Mouse (Mus musculus) hindbrain, embryonic 14.5 days (tissue): Measurements from ENCODE around the gene Thsd7b. TPM values are rescaled to one million over a fixed set of nuclear protein-coding genes. Genes with fewer than 3 reads are reported as not detected.
A peak's percentile ranks its signal among the peaks of the same experiment; 100 is the strongest.
"Not testable (repeated sequence)": the region's sequence is repeated elsewhere in the genome, so short reads cannot be mapped to it uniquely, and the experiment has no call there.

ENCODE experiments used
- ATAC-seq: fragments of 200-750 bp; cut with Nextera tagmentation; 2 replicates; pipeline ENCODE4 v1.8.0; 2017; ENCODE audit warnings: moderate number of reproducible peaks, mild to moderate bottlenecking, moderate TSS enrichment, moderate library complexity; ENCODE audit not compliant: low FRiP score
- DNase-seq: peaks from one replicate; pipeline ENCODE4 v3.0.0-alpha.2; 2015; ENCODE audit warnings: low spot score
- H3K27ac ChIP-seq: fragments of 300-500 bp; sonication (generic); 2 replicates; pipeline ENCODE4 v1.5.1; 2014; ENCODE audit warnings: mild to moderate bottlenecking, moderate library complexity
- H3K27me3 ChIP-seq: fragments of 300-500 bp; sonication (generic); 2 replicates; pipeline ENCODE4 v1.6.1; 2014; ENCODE audit warnings: mild to moderate bottlenecking, low read length, mixed read lengths; ENCODE audit not compliant: control insufficient read depth, insufficient read depth
- H3K36me3 ChIP-seq: fragments of 300-500 bp; sonication (generic); replicated peaks from 2 replicates; pipeline ENCODE4 v1.6.1; 2014; ENCODE audit not compliant: control insufficient read depth, insufficient read depth
- H3K4me1 ChIP-seq: fragments of 300-500 bp; sonication (generic); replicated peaks from 2 replicates; pipeline ENCODE4 v1.6.1; 2014; ENCODE audit warnings: antibody characterized with exemption, low read length, mixed read lengths; ENCODE audit not compliant: control insufficient read depth, insufficient read depth
- H3K4me2 ChIP-seq: fragments of 300-500 bp; sonication (generic); replicated peaks from 2 replicates; pipeline ENCODE4 v1.6.1; 2014; ENCODE audit warnings: mild to moderate bottlenecking, moderate library complexity
- H3K4me3 ChIP-seq: fragments of 300-500 bp; sonication (generic); replicated peaks from 2 replicates; pipeline ENCODE4 v1.5.1; 2014; ENCODE audit warnings: mild to moderate bottlenecking, low read length
- H3K9ac ChIP-seq: fragments of 300-500 bp; sonication (generic); 2 replicates; pipeline ENCODE4 v1.6.1; 2014
- H3K9me3 ChIP-seq: fragments of 300-500 bp; sonication (generic); 2 replicates; pipeline ENCODE4 v1.6.1; 2016; ENCODE audit warnings: low read length; ENCODE audit not compliant: control insufficient read depth
- WGBS: fragments of 180-500 bp; shearing (Covaris S2); extraction: QIAGEN DNeasy Blood & Tissue Kit; methylation state at CpG from one replicate; pipeline ENCODE4 v1.1.7; 2014; 5-methylcytosine and 5-hydroxymethylcytosine counted together
- polyA plus RNA-seq: library from polyadenylated mRNA; unstranded; fragments of >200 nt; fragmentation: Nextera tagmentation; extraction: Ambion mirVana; gene quantifications from 2 replicates; pipeline ENCODE4 v1.2.1, GENCODE M21; 2014

The Thsd7b gene
- polyA plus RNA-seq, 1 experiment from 2014 or later, result 12.5 TPM

- Histone ChIP-seq H3K27ac (no peak overlapping the region), H3K4me1 (no peaks in the 10 kb centered on the region), H3K27me3 (no peaks in the 10 kb centered on the region), H3K4me3 (no peak overlapping the region), H3K9me3 (no peaks in the 10 kb centered on the region), H3K4me2 (no peak overlapping the region), H3K9ac (no peak overlapping the region), H3K36me3 (no peaks in the 10 kb centered on the region)
- no peak for DNase-seq
- WGBS, result 84% methylated on average over 3 of the region's 3 CpGs
- ATAC-seq, result no peak
Observed at GRCm38 (mm10) chr1:130130901-130131300, 857.8 kb downstream of the Thsd7b start.

- Histone ChIP-seq H3K4me2 (no peak overlapping the region), H3K36me3 (no peaks in the 10 kb centered on the region), H3K4me1 (no peaks in the 10 kb centered on the region), H3K4me3 (no peak overlapping the region), H3K9me3 (no peaks in the 10 kb centered on the region), H3K27ac (no peak overlapping the region), H3K9ac (no peak overlapping the region), H3K27me3 (no peaks in the 10 kb centered on the region)
- ATAC-seq (no peak), DNase-seq (no peak)
Observed at GRCm38 (mm10) chr1:130166187-130166586, 893.1 kb downstream of the Thsd7b start.

- 69% methylated on average over 2 of the region's 2 CpGs for WGBS
- no peak overlapping the region for H3K4me3 ChIP-seq
- H3K9me3 ChIP-seq, result no peaks in the 10 kb centered on the region
- no peak overlapping the region for H3K9ac ChIP-seq
- no peaks in the 10 kb centered on the region for H3K27me3 ChIP-seq
- ATAC-seq (no peak), DNase-seq (peak; percentile 31)
- no peaks in the 10 kb centered on the region for H3K4me1 ChIP-seq
- H3K36me3 ChIP-seq, result no peaks in the 10 kb centered on the region
- no peak overlapping the region for H3K27ac ChIP-seq
- no peak overlapping the region for H3K4me2 ChIP-seq
Observed at GRCm38 (mm10) chr1:130167260-130167659, 894.2 kb downstream of the Thsd7b start.

- H3K9me3 ChIP-seq, result no peaks in the 10 kb centered on the region
- no peak overlapping the region for H3K27ac ChIP-seq
- DNase-seq, result no peak
- no peaks in the 10 kb centered on the region for H3K4me1 ChIP-seq
- no peak overlapping the region for H3K4me2 ChIP-seq
- no peak overlapping the region for H3K4me3 ChIP-seq
- H3K27me3 ChIP-seq, result no peaks in the 10 kb centered on the region
- no peak overlapping the region for H3K9ac ChIP-seq
- WGBS, result 57% methylated on average over 6 of the region's 6 CpGs
- no peak for ATAC-seq
- no peaks in the 10 kb centered on the region for H3K36me3 ChIP-seq
Observed at GRCm38 (mm10) chr1:130169875-130170274, 896.8 kb downstream of the Thsd7b start.

- ATAC-seq, result no peak
- H3K9ac ChIP-seq, result no peak overlapping the region
- H3K4me2 ChIP-seq, result no peak overlapping the region
- H3K4me3 ChIP-seq, result no peak overlapping the region
- H3K27me3 ChIP-seq, result no peaks in the 10 kb centered on the region
- peak; percentile 28 for DNase-seq
- H3K9me3 ChIP-seq, result no peaks in the 10 kb centered on the region
- H3K27ac ChIP-seq, result no peak overlapping the region
- H3K36me3 ChIP-seq, result no peaks in the 10 kb centered on the region
- 10% methylated on average over 1 of the region's 1 CpGs for WGBS
- H3K4me1 ChIP-seq, result no peaks in the 10 kb centered on the region
Observed at GRCm38 (mm10) chr1:130170290-130170689, 897.2 kb downstream of the Thsd7b start.

GRCm38 (mm10) chr1:130186836-130187235 is 913.7 kb downstream of the Thsd7b start:
- H3K27ac ChIP-seq, H3K4me2 ChIP-seq, H3K9ac ChIP-seq, H3K4me3 ChIP-seq, H3K4me1 ChIP-seq, H3K9me3 ChIP-seq, H3K27me3 ChIP-seq, DNase-seq, ATAC-seq, H3K36me3 ChIP-seq: not testable (repeated sequence)
- 92% methylated on average over 7 of the region's 7 CpGs for WGBS

GRCm38 (mm10) chr1:130192190-130193028 is 919.3 kb downstream of the Thsd7b start:
- Histone ChIP-seq H3K4me1 (no peaks in the 10 kb centered on the region), H3K36me3 (no peaks in the 10 kb centered on the region)
- WGBS, result 46% methylated on average over 6 of the region's 6 CpGs

GRCm38 (mm10) chr1:130217404-130217803 is 944.3 kb downstream of the Thsd7b start:
- 73% methylated on average over 3 of the region's 3 CpGs for WGBS
- no peak overlapping the region for H3K9ac ChIP-seq
- ATAC-seq, result no peak

More at GRCm38 (mm10) chr1:130192190-130193028, 919.3 kb downstream of the Thsd7b start:
- H3K9me3 ChIP-seq, result no peaks in the 10 kb centered on the region
- H3K27ac ChIP-seq, result no peak overlapping the region
- ATAC-seq, result peak; percentile 82
- peak; percentile 79 for DNase-seq
- no peak overlapping the region for H3K4me2 ChIP-seq
- H3K27me3 ChIP-seq, result no peaks in the 10 kb centered on the region
- no peak overlapping the region for H3K4me3 ChIP-seq
- no peak overlapping the region for H3K9ac ChIP-seq

GRCm38 (mm10) chr1:130222904-130223303 is 949.8 kb downstream of the Thsd7b start:
- Histone ChIP-seq H3K4me2 (no peak overlapping the region), H3K27ac (no peak overlapping the region), H3K4me3 (no peak overlapping the region), H3K4me1 (no peaks in the 10 kb centered on the region), H3K27me3 (no peaks in the 10 kb centered on the region), H3K9ac (no peak overlapping the region), H3K9me3 (no peaks in the 10 kb centered on the region), H3K36me3 (no peaks in the 10 kb centered on the region)
- ATAC-seq (no peak), DNase-seq (no peak)
- 85% methylated on average over 2 of the region's 2 CpGs for WGBS

More at GRCm38 (mm10) chr1:130217404-130217803, 944.3 kb downstream of the Thsd7b start:
- Histone ChIP-seq H3K4me3 (no peak overlapping the region), H3K4me1 (no peaks in the 10 kb centered on the region), H3K27me3 (no peaks in the 10 kb centered on the region), H3K4me2 (no peak overlapping the region), H3K9me3 (no peaks in the 10 kb centered on the region), H3K27ac (no peak overlapping the region), H3K36me3 (no peaks in the 10 kb centered on the region)
- DNase-seq, result no peak
